Mouse (Mus musculus) lung, adult 18-20 months (tissue): ENCODE results near the gene Stx1a.
A peak's percentile ranks its signal among the peaks of the same experiment; 100 is the strongest.

Source experiments
- DNase-seq, 2 experiments: peaks; one replicate each; pipeline ENCODE4 v3.0.0; 2022; ENCODE audit warnings: mixed read lengths in 2 of 2

Stx1a gene

GRCm38 (mm10) chr5:135023344-135024173 is at the start of gene Stx1a:
Gene Stx1a (plus strand): TSS chr5:135023482.
- DNase-seq: peak; percentile 89 to 93

- DNase-seq: peak in 1 of 2 experiments; percentile 55
Observed at GRCm38 (mm10) chr5:134973526-134973925, 49.8 kb upstream of the Stx1a start.

- DNase-seq: peak; percentile 49 to 70
Observed at GRCm38 (mm10) chr5:134974294-134974693, 49.0 kb upstream of the Stx1a start.

- DNase-seq: no peak
Observed at GRCm38 (mm10) chr5:134974921-134975320, 48.4 kb upstream of the Stx1a start.

GRCm38 (mm10) chr5:134976164-134976563 is 47.1 kb upstream of the Stx1a start:
- DNase-seq: peak in 1 of 2 experiments; percentile 21

- no peak for DNase-seq
Observed at GRCm38 (mm10) chr5:134976577-134977250, 46.6 kb upstream of the Stx1a start.

GRCm38 (mm10) chr5:134977837-134978236 is 45.4 kb upstream of the Stx1a start:
- DNase-seq: no peak

- DNase-seq: no peak
Observed at GRCm38 (mm10) chr5:134981149-134981548, 42.1 kb upstream of the Stx1a start.

GRCm38 (mm10) chr5:134983111-134983510 is 40.2 kb upstream of the Stx1a start:
- no peak for DNase-seq

- DNase-seq: no peak
Observed at GRCm38 (mm10) chr5:134983771-134984170, 39.5 kb upstream of the Stx1a start.

- peak; percentile 92 to 95 for DNase-seq
Observed at GRCm38 (mm10) chr5:134985633-134986297, 37.5 kb upstream of the Stx1a start, which contains the start of gene Cldn3. Gene Cldn3 (plus strand): TSS chr5:134986214.

- peak in 1 of 2 experiments; percentile 60 for DNase-seq
Observed at GRCm38 (mm10) chr5:134986298-134987268, 36.7 kb upstream of the Stx1a start.

- no peak for DNase-seq
Observed at GRCm38 (mm10) chr5:134989166-134989565, 34.1 kb upstream of the Stx1a start.

- peak in 1 of 2 experiments; percentile 69 for DNase-seq
Observed at GRCm38 (mm10) chr5:134989741-134990140, 33.5 kb upstream of the Stx1a start.

GRCm38 (mm10) chr5:134992566-134992965 is 30.7 kb upstream of the Stx1a start:
- DNase-seq: peak in 1 of 2 experiments; percentile 72

- no peak for DNase-seq
Observed at GRCm38 (mm10) chr5:134998359-134998758, 24.9 kb upstream of the Stx1a start.

GRCm38 (mm10) chr5:134999797-135000196 is 23.5 kb upstream of the Stx1a start:
- no peak for DNase-seq

GRCm38 (mm10) chr5:135000751-135001150 is 22.5 kb upstream of the Stx1a start:
- DNase-seq: no peak

GRCm38 (mm10) chr5:135001309-135001708 is 22.0 kb upstream of the Stx1a start:
- peak; percentile 92 to 96 for DNase-seq

- peak; percentile 81 to 90 for DNase-seq
Observed at GRCm38 (mm10) chr5:135002151-135002550, 21.1 kb upstream of the Stx1a start.

- peak; percentile 85 to 88 for DNase-seq
Observed at GRCm38 (mm10) chr5:135007802-135008571, 15.3 kb upstream of the Stx1a start.
